Mouse (Mus musculus) C2C12 (cell line): ENCODE results near the gene Nup35. TPM values are rescaled to one million over a fixed set of nuclear protein-coding genes. Genes with fewer than 3 reads are reported as not detected.

Experiments
- H3K27me3 ChIP-seq: one replicate; pipeline ENCODE4 v1.6.1; 2011; ENCODE audit not compliant: control insufficient read depth, insufficient read depth, insufficient read length
- H3K36me3 ChIP-seq: one replicate; pipeline ENCODE4 v1.6.1; 2011; ENCODE audit not compliant: control insufficient read depth, insufficient read depth
- H3K4me3 ChIP-seq: one replicate; pipeline ENCODE4 v1.5.1; 2011; ENCODE audit warnings: mild to moderate bottlenecking, control low read depth; ENCODE audit not compliant: poor library complexity, insufficient read depth, severe bottlenecking
- H3K79me2 ChIP-seq: one replicate; pipeline ENCODE4 v1.6.1; 2011; ENCODE audit not compliant: control insufficient read depth, insufficient read depth
- H3K79me3 ChIP-seq: one replicate; pipeline ENCODE4 v1.6.1; 2011; ENCODE audit warnings: low read depth, control low read depth
- H3ac ChIP-seq: one replicate; pipeline ENCODE3; 2011; ENCODE audit warnings: low read depth; ENCODE audit not compliant: control insufficient read depth, insufficient read length
- CEBPB ChIP-seq: IDR thresholded peaks from one replicate; pipeline ENCODE4 v1.6.1; 2011; ENCODE audit warnings: low read depth, mild to moderate bottlenecking, control low read depth, moderate library complexity
- CTCF ChIP-seq: IDR thresholded peaks from one replicate; pipeline ENCODE4 v1.5.1; 2011; ENCODE audit not compliant: control insufficient read depth, insufficient read depth, insufficient read length
- FOSL1 ChIP-seq: IDR thresholded peaks from one replicate; pipeline ENCODE4 v1.8.0; 2011; ENCODE audit warnings: mild to moderate bottlenecking, low read length; ENCODE audit not compliant: poor library complexity, insufficient read depth, severe bottlenecking
- MAX ChIP-seq: IDR thresholded peaks from one replicate; pipeline ENCODE4 v1.6.1; 2011; ENCODE audit warnings: mild to moderate bottlenecking, control low read depth
- MYOD1 ChIP-seq: IDR thresholded peaks from one replicate; pipeline ENCODE4 v1.6.1; 2011; ENCODE audit warnings: low read depth; ENCODE audit not compliant: control insufficient read depth, insufficient read length
- MYOG ChIP-seq: IDR thresholded peaks from one replicate; pipeline ENCODE4 v1.6.1; 2011; ENCODE audit not compliant: control insufficient read depth, insufficient read length; ENCODE audit errors: extremely low read depth
- USF1 ChIP-seq: IDR thresholded peaks from one replicate; pipeline ENCODE4 v1.6.1; 2011; ENCODE audit warnings: low read depth, mild to moderate bottlenecking, control low read depth, moderate library complexity
- polyA plus RNA-seq: library from polyadenylated mRNA; unstranded; fragments of >200 nt; fragmentation: generic; extraction: Trizol; gene quantifications from one replicate; pipeline ENCODE4 v1.2.1, GENCODE M21; 2012; ENCODE audit warnings: missing spikeins

Gene Nup35
- polyA plus RNA-seq, 1 experiment: 38.3 TPM

DNA sequence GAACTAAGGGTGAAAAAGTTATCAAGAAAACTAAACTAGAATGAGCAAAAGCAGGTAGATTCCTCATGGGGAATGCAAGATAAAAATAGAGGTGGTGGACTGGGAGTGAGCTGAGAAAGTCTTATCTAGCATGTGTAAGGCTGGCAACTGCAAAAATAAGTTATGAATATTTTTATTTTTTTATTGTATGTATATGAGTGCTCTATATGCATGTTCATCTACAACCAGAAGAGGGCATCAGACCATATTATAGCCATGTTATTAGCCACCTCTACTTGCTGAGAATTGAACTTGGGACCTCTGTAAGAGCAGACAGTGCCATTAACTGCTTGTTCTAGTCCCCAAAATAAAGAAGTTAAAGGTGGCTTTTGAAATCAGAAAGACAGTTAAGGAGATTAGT is 44.4 kb downstream of the Nup35 start:
- H3K27me3 ChIP-seq: no peaks in the 10 kb centered on the region
- no peak overlapping the region for H3ac ChIP-seq
- H3K79me2 ChIP-seq: no peaks in the 10 kb centered on the region
- peaks cover 46% of the 10 kb centered on the region for H3K36me3 ChIP-seq
- H3K79me3 ChIP-seq: no peaks in the 10 kb centered on the region
- TF ChIP-seq MYOG (no peak), MAX (no peak), MYOD1 (no peak), FOSL1 (no peak), CEBPB (no peak), CTCF (no peak), USF1 (no peak)
- no peak overlapping the region for H3K4me3 ChIP-seq

DNA sequence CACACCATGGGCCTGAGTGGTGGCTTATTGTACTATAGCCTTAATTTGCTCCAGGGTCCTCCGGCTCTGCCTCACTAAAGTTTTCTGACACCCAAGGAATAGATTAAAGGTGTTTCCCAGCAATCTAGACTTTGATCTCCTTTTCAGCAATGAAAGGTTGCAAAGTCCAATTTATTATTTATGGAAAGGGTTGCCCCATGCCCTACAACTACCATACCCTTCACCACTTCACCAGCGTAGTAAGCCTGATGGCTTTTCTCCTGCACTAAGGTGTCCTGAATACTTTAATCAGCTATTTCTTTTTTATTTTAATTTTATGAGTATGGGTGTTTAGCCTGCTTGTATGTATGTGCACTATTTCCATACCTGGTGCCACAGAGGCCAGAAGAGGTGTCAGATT is 45.6 kb downstream of the Nup35 start:
- Histone ChIP-seq H3K79me2 (no peaks in the 10 kb centered on the region), H3K4me3 (no peak overlapping the region), H3K27me3 (no peaks in the 10 kb centered on the region), H3K36me3 (peaks cover 47% of the 10 kb centered on the region), H3K79me3 (no peaks in the 10 kb centered on the region), H3ac (no peak overlapping the region)
- no peak for TF ChIP-seq CTCF
- TF ChIP-seq MYOD1: no peak
- TF ChIP-seq MYOG: no peak
- no peak for TF ChIP-seq CEBPB

DNA sequence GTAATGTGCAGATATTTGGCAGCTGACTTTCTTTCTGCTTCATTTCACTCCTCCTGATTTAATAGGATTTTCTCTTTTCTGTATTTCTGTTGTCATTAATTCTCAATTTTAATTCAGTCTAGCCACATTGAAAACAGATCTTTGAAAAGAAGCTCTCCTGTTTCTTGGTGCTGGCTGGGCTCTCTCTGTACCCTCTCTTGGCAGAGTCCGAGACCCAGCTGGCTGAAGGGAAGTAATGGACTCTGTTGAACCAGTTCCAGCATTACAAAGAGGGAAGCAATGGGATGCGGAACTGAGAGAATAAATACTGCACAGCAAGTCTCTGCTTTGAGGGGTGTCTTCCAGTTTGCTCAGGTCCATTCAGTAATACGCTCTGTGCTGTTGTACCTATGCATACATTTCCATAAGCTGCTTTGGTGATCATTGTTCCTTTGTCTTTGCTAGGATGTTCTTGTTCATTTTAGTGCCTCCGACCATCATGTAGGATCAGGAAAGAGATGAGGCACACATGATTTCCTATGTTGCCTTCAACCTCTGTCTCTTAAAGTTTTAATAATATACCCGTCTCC is 50.4 kb downstream of the Nup35 start:
- H3K36me3 ChIP-seq: peaks cover 51% of the 10 kb centered on the region
- no peaks in the 10 kb centered on the region for H3K79me2 ChIP-seq
- H3K4me3 ChIP-seq: no peak overlapping the region
- no peak overlapping the region for H3ac ChIP-seq
- no peaks in the 10 kb centered on the region for H3K79me3 ChIP-seq
- TF ChIP-seq MYOG: no peak
- TF ChIP-seq CEBPB: no peak
- TF ChIP-seq CTCF: no peak
- no peak for TF ChIP-seq FOSL1
- no peak for TF ChIP-seq USF1
- TF ChIP-seq MAX: no peak
- no peak for TF ChIP-seq MYOD1
- no peaks in the 10 kb centered on the region for H3K27me3 ChIP-seq

DNA sequence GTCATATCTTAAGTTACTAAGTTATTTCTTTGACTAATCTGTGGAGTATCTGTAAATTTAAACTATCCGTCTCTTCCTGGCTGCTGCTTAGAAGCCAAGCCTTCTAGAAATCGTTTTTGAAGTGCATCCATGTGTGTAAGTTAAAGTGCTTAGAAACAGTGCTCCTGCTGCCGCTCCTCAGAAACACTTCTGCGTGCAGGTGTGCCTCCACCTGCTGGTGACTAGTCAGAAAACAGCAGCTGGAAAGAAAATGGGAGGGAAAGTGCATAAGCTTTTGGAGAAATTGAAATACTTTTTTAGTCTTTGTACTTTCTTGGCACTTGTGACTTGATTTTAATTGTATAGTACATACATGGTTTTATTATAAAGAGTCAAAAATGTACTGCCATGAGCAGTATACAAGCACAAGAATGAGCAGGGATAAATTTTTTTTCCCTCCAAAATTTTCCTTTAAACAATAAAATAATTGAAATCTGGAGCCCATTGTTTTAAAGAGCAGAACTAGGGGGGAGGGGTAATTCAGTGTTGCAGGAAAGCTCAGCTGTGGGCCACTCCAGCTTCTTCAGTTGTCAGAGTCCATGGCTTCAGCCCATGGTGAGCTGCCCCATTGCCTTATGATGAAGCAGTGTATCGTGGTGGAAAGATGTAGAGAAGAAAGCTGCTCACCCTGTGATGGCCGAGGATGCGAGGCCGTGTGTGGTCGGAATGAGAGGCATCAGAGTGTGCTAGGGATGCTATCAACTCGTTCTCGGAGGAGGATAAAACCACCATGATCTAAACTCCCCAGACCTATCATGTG is 53.0 kb downstream of the Nup35 start:
- no peaks in the 10 kb centered on the region for H3K27me3 ChIP-seq
- H3K79me2 ChIP-seq: no peaks in the 10 kb centered on the region
- H3K79me3 ChIP-seq: no peaks in the 10 kb centered on the region
- TF ChIP-seq MAX: no peak
- no peak for TF ChIP-seq USF1
- no peak for TF ChIP-seq MYOG
- no peak for TF ChIP-seq CEBPB
- no peak for TF ChIP-seq FOSL1
- TF ChIP-seq CTCF: no peak
- no peak for TF ChIP-seq MYOD1
- H3K4me3 ChIP-seq: no peak overlapping the region
- H3K36me3 ChIP-seq: peaks cover 51% of the 10 kb centered on the region
- H3ac ChIP-seq: no peak overlapping the region

DNA sequence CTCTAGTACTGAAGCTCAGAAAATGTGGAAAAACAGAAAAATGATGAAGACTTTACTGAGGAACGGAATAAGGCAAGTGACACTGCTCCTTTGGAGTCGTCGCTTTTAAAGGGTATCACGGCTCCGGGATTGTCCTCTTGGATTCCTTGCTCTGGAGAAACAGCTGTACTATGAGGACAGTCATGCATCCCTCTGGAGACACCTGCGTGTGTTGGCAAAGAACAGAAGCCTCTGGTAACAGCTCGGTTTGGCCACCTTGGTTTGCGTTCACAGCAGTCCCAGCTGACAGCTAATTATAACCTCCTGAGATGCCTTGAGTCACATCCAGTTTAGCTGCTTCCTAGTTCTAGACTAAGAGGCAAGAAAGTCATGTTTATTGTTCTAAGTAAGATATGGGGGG is 61.8 kb downstream of the Nup35 start:
- Histone ChIP-seq H3K27me3 (no peaks in the 10 kb centered on the region), H3K36me3 (no peaks in the 10 kb centered on the region), H3K79me2 (no peaks in the 10 kb centered on the region), H3K4me3 (no peak overlapping the region), H3K79me3 (no peaks in the 10 kb centered on the region), H3ac (no peak overlapping the region)
- TF ChIP-seq CEBPB (no peak), USF1 (no peak), MYOD1 (no peak), MAX (no peak)

DNA sequence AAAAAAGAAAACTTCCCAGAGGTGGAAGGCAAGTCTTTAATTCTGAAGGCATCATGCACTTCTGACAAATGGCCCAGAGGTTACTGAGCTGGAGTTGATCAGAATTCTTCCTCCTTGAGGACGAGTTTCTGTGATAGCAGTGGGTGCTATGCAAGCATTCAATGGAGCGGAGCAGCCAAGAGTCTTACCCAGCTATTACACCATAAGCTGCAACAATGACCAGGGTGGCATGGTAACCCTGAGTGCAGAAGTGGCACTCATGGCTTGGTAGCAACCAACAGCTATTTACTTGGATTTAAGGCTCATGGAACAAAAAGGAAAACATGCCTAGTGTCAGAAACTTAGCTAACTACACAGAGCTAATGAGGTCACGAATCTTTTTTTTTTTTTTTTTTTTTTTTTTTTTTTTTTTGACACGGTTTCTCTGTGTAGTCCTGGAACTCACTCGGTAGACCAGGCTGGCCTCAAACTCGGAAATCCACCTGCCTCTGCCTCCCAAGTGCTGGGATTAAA is 66.7 kb downstream of the Nup35 start:
- Histone ChIP-seq H3K27me3 (no peaks in the 10 kb centered on the region), H3ac (no peak overlapping the region), H3K36me3 (no peaks in the 10 kb centered on the region), H3K4me3 (no peak overlapping the region), H3K79me2 (no peaks in the 10 kb centered on the region), H3K79me3 (no peaks in the 10 kb centered on the region)
- no peak for TF ChIP-seq MYOG
